Comparison of ENCODE assay signal across 7 mouse cellular contexts in genomic region chr8:121073174-121074107, GRCm38 (mm10). TPM values are rescaled to one million over a fixed set of nuclear protein-coding genes. Genes with fewer than 3 reads are reported as not detected.
DNase-seq lines count a peak whose midpoint lies in the region; ATAC-seq and TF ChIP-seq lines count a peak whose summit lies in the region.

No protein-coding gene starts in this region.

- H3K9ac ChIP-seq in liver, adult 2 months (ENCODE audit: low read depth, low read length): peak overlapping the region; percentile 29; the same call in 1 of the 2 replicates
- no peak overlapping the region for H3K9ac ChIP-seq in forebrain, embryonic 13.5 days
- no peak overlapping the region for H3K9ac ChIP-seq in limb, embryonic 13.5 days
- H3K9ac ChIP-seq in stomach, embryonic 14.5 days (replicated peaks; ENCODE audit: low read depth, low read length): peak overlapping the region; percentile 52

- no peak for DNase-seq in liver, adult 2 months (ENCODE audit: extremely low read depth, low read depth, low spot score)
- no peak for DNase-seq in liver
- DNase-seq in left cerebral cortex, adult 8-10 months (ENCODE audit: low spot score in 2 of 2): no peak
- DNase-seq in urinary bladder, postnatal 25 days (ENCODE audit: low spot score): no peak

- no peak overlapping the region for H3K27ac ChIP-seq in liver, adult 2 months (replicated peaks; ENCODE audit: insufficient read depth, low read depth, low read length)
- H3K27ac ChIP-seq in forebrain, embryonic 13.5 days: no peak overlapping the region
- no peak overlapping the region for H3K27ac ChIP-seq in limb, embryonic 13.5 days
- H3K27ac ChIP-seq in stomach, embryonic 14.5 days (ENCODE audit: low read length): peak overlapping the region; percentile 92

- ATAC-seq in forebrain, embryonic 13.5 days: no peak
- ATAC-seq in limb, embryonic 13.5 days (ENCODE audit: low FRiP score, low read depth): no peak
- ATAC-seq in stomach, embryonic 14.5 days (ENCODE audit: insufficient number of reproducible peaks, insufficient read depth, low FRiP score, low read depth): peak; percentile 25; the same call in 1 of the 2 replicates

- peaks cover 22% of the 10 kb centered on the region for H3K27me3 ChIP-seq in liver, adult 2 months (ENCODE audit: control insufficient read depth, insufficient read depth, low read length)
- H3K27me3 ChIP-seq in forebrain, embryonic 13.5 days: peaks cover 100% of the 10 kb centered on the region
- peaks cover 99% of the 10 kb centered on the region for H3K27me3 ChIP-seq in limb, embryonic 13.5 days
- peaks cover 19% of the 10 kb centered on the region for H3K27me3 ChIP-seq in stomach, embryonic 14.5 days (ENCODE audit: control insufficient read depth, insufficient read depth, low read length)

- no peak for TF ChIP-seq POLR2A in liver, adult 2 months (IDR thresholded peaks at IDR 0.05; ENCODE audit: extremely low read depth, insufficient read depth, low read length)

- 0 out of 2 replicates have a peak overlapping the region, but pooled peaks have one; percentile 12 for H3K4me2 ChIP-seq in forebrain, embryonic 13.5 days
- peak overlapping the region; percentile 56 for H3K4me2 ChIP-seq in limb, embryonic 13.5 days (replicated peaks)
- peak overlapping the region; percentile 58 for H3K4me2 ChIP-seq in stomach, embryonic 14.5 days (replicated peaks; ENCODE audit: low read depth, low read length)

- H3K79me2 ChIP-seq in liver, adult 2 months (ENCODE audit: control insufficient read depth, insufficient read depth, low read length): no peaks in the 10 kb centered on the region

- 4% methylated on average over 48 of the region's 48 CpGs for WGBS in liver, adult 2 months
- 1% methylated on average over 45 of the region's 48 CpGs for WGBS in forebrain, embryonic 13.5 days
- 1% methylated on average over 48 of the region's 48 CpGs for WGBS in limb, embryonic 13.5 days
- 3% methylated on average over 48 of the region's 48 CpGs for WGBS in stomach, embryonic 14.5 days

- H3K4me1 ChIP-seq in liver, adult 2 months (ENCODE audit: control insufficient read depth, insufficient read depth, low read length): no peaks in the 10 kb centered on the region
- peaks cover 4% of the 10 kb centered on the region; the same call in 1 of the 2 replicates for H3K4me1 ChIP-seq in forebrain, embryonic 13.5 days
- H3K4me1 ChIP-seq in limb, embryonic 13.5 days: peaks cover 28% of the 10 kb centered on the region
- peaks cover 37% of the 10 kb centered on the region for H3K4me1 ChIP-seq in stomach, embryonic 14.5 days (ENCODE audit: control insufficient read depth, insufficient read depth, low read length)

- TF ChIP-seq CTCF in liver, adult 2 months (IDR thresholded peaks at IDR 0.05; ENCODE audit: low read depth, low read length): no peak

- no peaks in the 10 kb centered on the region for H3K36me3 ChIP-seq in liver, adult 2 months (ENCODE audit: control insufficient read depth, insufficient read depth, low read length)
- no peaks in the 10 kb centered on the region for H3K36me3 ChIP-seq in forebrain, embryonic 13.5 days (ENCODE audit: poor library complexity, severe bottlenecking)
- H3K36me3 ChIP-seq in limb, embryonic 13.5 days: no peaks in the 10 kb centered on the region
- no peaks in the 10 kb centered on the region for H3K36me3 ChIP-seq in stomach, embryonic 14.5 days (ENCODE audit: control insufficient read depth, insufficient read depth, low read length)

- no peak overlapping the region for H3K4me3 ChIP-seq in liver, adult 2 months (ENCODE audit: insufficient read depth, low read depth, low read length)
- H3K4me3 ChIP-seq in forebrain, embryonic 13.5 days: no peak overlapping the region
- H3K4me3 ChIP-seq in limb, embryonic 13.5 days: peak overlapping the region; percentile 28
- peak overlapping the region; percentile 29 for H3K4me3 ChIP-seq in stomach, embryonic 14.5 days (ENCODE audit: low read depth, low read length)

- H3K9me3 ChIP-seq in forebrain, embryonic 13.5 days (replicated peaks): no peaks in the 10 kb centered on the region
- H3K9me3 ChIP-seq in limb, embryonic 13.5 days: no peaks in the 10 kb centered on the region; the same call in 1 of the 2 replicates
- no peaks in the 10 kb centered on the region for H3K9me3 ChIP-seq in stomach, embryonic 14.5 days (ENCODE audit: control insufficient read depth, low read depth, low read length)

RNA-seq across cellular contexts. Expression of gene Foxf1, which starts 10.7 kb away (rescaled TPM):
- total RNA-seq in liver, adult 2 months (2014; rRNA removed): 1.3 and 1.4 TPM in 2 replicates
- polyA plus RNA-seq in liver, adult 2 months (2012; rRNA removed): 3.1 and 3.4 TPM in 2 replicates
- 0.28 and 0.50 TPM in 2 replicates for polyA plus RNA-seq in forebrain, embryonic 13.5 days (2015; fragmentation: Nextera tagmentation; extraction: Ambion mirVana)
- polyA plus RNA-seq in limb, embryonic 13.5 days (2015; fragmentation: Nextera tagmentation; extraction: Ambion mirVana): 0.43 and 0.86 TPM in 2 replicates
- polyA plus RNA-seq in stomach, embryonic 14.5 days (2014; fragmentation: Nextera tagmentation; extraction: Ambion mirVana): 147 and 163 TPM in 2 replicates
- 1 to 10 TPM in 2 of 4 experiments, under 1 TPM in 2; 0.54 to 1.6 (median 0.84) TPM for total RNA-seq in left cerebral cortex, adult 8-10 months (2022)

RNA-seq across cellular contexts. Expression of gene Mthfsd, which starts 34.8 kb away (rescaled TPM):
- 23.6 and 29.5 TPM in 2 replicates for total RNA-seq in liver, adult 2 months (2014; rRNA removed)
- 22.7 and 29.8 TPM in 2 replicates for polyA plus RNA-seq in liver, adult 2 months (2012; rRNA removed)
- 48.1 and 59.3 TPM in 2 replicates for polyA plus RNA-seq in forebrain, embryonic 13.5 days (2015; fragmentation: Nextera tagmentation; extraction: Ambion mirVana)
- polyA plus RNA-seq in limb, embryonic 13.5 days (2015; fragmentation: Nextera tagmentation; extraction: Ambion mirVana): 65.4 and 76.9 TPM in 2 replicates
- 65.9 and 66.6 TPM in 2 replicates for polyA plus RNA-seq in stomach, embryonic 14.5 days (2014; fragmentation: Nextera tagmentation; extraction: Ambion mirVana)
- 10 to 100 TPM; 33.9 to 43.3 (median 41.4) TPM for total RNA-seq in left cerebral cortex, adult 8-10 months (2022)

RNA-seq across cellular contexts. Expression of gene Foxc2, which starts 42.5 kb away (rescaled TPM):
- total RNA-seq in liver, adult 2 months (2014; rRNA removed): 0.07 TPM in 1 of 2 replicates, not detected in the other
- polyA plus RNA-seq in liver, adult 2 months (2012; rRNA removed): 0.06 and 0.07 TPM in 2 replicates
- 0.79 and 0.90 TPM in 2 replicates for polyA plus RNA-seq in forebrain, embryonic 13.5 days (2015; fragmentation: Nextera tagmentation; extraction: Ambion mirVana)
- polyA plus RNA-seq in limb, embryonic 13.5 days (2015; fragmentation: Nextera tagmentation; extraction: Ambion mirVana): 7.5 and 8.3 TPM in 2 replicates
- polyA plus RNA-seq in stomach, embryonic 14.5 days (2014; fragmentation: Nextera tagmentation; extraction: Ambion mirVana): 0.20 and 0.56 TPM in 2 replicates
- total RNA-seq in left cerebral cortex, adult 8-10 months (2022): 1 to 10 TPM; 1.2 to 2.2 (median 1.9) TPM

RNA-seq across cellular contexts. Expression of gene Foxl1, which starts 54.3 kb away (rescaled TPM):
- total RNA-seq in liver, adult 2 months (2014; rRNA removed): not detected in 2 replicates
- not detected in 2 replicates for polyA plus RNA-seq in liver, adult 2 months (2012; rRNA removed)
- polyA plus RNA-seq in forebrain, embryonic 13.5 days (2015; fragmentation: Nextera tagmentation; extraction: Ambion mirVana): 0.12 TPM in 1 of 2 replicates, not detected in the other
- 0.15 and 0.18 TPM in 2 replicates for polyA plus RNA-seq in limb, embryonic 13.5 days (2015; fragmentation: Nextera tagmentation; extraction: Ambion mirVana)
- 6.9 and 7.0 TPM in 2 replicates for polyA plus RNA-seq in stomach, embryonic 14.5 days (2014; fragmentation: Nextera tagmentation; extraction: Ambion mirVana)
- total RNA-seq in left cerebral cortex, adult 8-10 months (2022): under 1 TPM; 0.13 to 0.34 (median 0.15) TPM

Comparison
In these comparisons a context has a peak if more than half of its experiments do, and no peak if none do; other contexts are left out.
1. H3K4me3 ChIP-seq: peak in limb, embryonic 13.5 days (single experiment) and stomach, embryonic 14.5 days (single experiment); none in liver, adult 2 months (single experiment) and forebrain, embryonic 13.5 days (single experiment).
2. H3K9ac ChIP-seq: peak in liver, adult 2 months (single experiment) and stomach, embryonic 14.5 days (single experiment); none in forebrain, embryonic 13.5 days (single experiment) and limb, embryonic 13.5 days (single experiment).
3. RNA of gene Foxf1, which starts 10.7 kb away (polyA plus RNA-seq): 147 to 163 TPM in stomach, embryonic 14.5 days; 3.1 to 3.4 TPM in liver, adult 2 months, 0.28 to 0.50 TPM in forebrain, embryonic 13.5 days and 0.43 to 0.86 TPM in limb, embryonic 13.5 days; every median in the first group is over 10 times any median in the second.
4. Peak in every context shown above with its lines, with median percentiles within 50 percentile points of each other: H3K4me2 ChIP-seq.